Mouse (Mus musculus): Measurements from ENCODE around the gene Elavl2. TPM values are rescaled to one million over a fixed set of nuclear protein-coding genes. Genes with fewer than 3 reads are reported as not detected.

Elavl2 gene
- total and polyA plus RNA-seq, 3 experiments, result 0.16 TPM; not detected in 2

DNA sequence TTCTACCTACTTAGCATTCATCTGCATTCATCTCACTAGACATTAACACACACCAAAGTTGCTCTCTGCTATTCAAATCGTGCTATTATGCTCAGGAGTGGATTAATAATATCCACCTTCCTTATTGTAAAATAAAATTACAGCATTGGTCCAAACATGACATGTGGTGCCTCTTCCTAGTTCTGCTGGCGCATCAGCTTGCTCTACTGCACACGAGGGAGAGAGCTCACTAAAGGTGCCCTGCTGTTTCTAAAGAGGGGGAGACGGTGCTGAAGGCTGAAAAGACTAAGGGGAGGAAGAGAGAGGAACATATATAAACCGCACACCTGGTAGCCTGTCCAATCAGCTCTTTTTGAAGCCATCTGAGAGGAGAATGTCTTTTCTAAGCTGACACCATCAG lies 38.1 kb downstream of the Elavl2 start:
- DNase-seq (ENCODE audit: low spot score) (no peak), ATAC-seq (ENCODE audit: extremely low read depth, insufficient number of reproducible peaks, low FRiP score, poor library complexity, severe bottlenecking) (no peak)
- no peaks in the 10 kb centered on the region for H3K4me1 ChIP-seq (ENCODE audit: insufficient read depth, low read depth, low read length)
- no peak for TF ChIP-seq GATA1 (IDR thresholded peaks at IDR 0.05; ENCODE audit: borderline replicate concordance, low read length)
- no peak for TF ChIP-seq CTCF (IDR thresholded peaks at IDR 0.05; ENCODE audit: low read depth, low read length)
- TF ChIP-seq TAL1 (conservative IDR thresholded peaks at IDR 0.05; ENCODE audit: low read depth, low read length), result no peak
- no peak for TF ChIP-seq GATA2 (IDR thresholded peaks at IDR 0.05; ENCODE audit: borderline replicate concordance, low read depth, low read length)
- TF ChIP-seq POLR2AphosphoS5 (IDR thresholded peaks at IDR 0.05; ENCODE audit: insufficient replicate concordance, low read depth, low read length), result no peak
- no peaks in the 10 kb centered on the region for H3K36me3 ChIP-seq (replicated peaks)
- no peak overlapping the region for H3K4me3 ChIP-seq (ENCODE audit: low read depth, low read length)
- no peaks in the 10 kb centered on the region for H3K27me3 ChIP-seq (ENCODE audit: insufficient read depth, low read length)
- peaks cover 10% of the 10 kb centered on the region for H3K9me3 ChIP-seq (replicated peaks)

DNA sequence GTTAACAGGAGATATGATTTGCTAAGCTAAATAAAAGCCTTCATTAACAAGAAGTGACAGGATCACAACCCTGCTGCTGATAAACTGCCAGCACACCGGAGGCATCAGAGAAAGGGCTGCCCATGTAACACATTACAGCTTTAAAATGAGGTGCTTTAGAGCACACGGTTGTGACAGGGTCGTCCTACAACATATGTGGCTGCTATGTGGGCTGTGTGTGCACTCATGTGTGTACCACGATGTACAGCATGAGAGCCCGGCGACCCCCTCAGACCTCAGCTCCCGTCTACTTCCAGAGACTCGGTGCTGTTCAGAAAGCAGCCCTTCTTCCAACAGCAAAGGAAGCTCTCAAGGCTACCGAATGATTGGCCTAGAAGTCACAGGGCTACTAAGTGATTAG lies 47.4 kb downstream of the Elavl2 start:
- H3K36me3 ChIP-seq (replicated peaks), result no peaks in the 10 kb centered on the region
- no peaks in the 10 kb centered on the region for H3K4me1 ChIP-seq (ENCODE audit: insufficient read depth, low read depth, low read length)
- TF ChIP-seq GATA2 (IDR thresholded peaks at IDR 0.05; ENCODE audit: borderline replicate concordance, low read depth, low read length), result no peak
- TF ChIP-seq CTCF (IDR thresholded peaks at IDR 0.05; ENCODE audit: low read depth, low read length), result no peak
- no peak for TF ChIP-seq POLR2AphosphoS5 (IDR thresholded peaks at IDR 0.05; ENCODE audit: insufficient replicate concordance, low read depth, low read length)
- no peak for TF ChIP-seq GATA1 (IDR thresholded peaks at IDR 0.05; ENCODE audit: borderline replicate concordance, low read length)
- TF ChIP-seq TAL1 (conservative IDR thresholded peaks at IDR 0.05; ENCODE audit: low read depth, low read length), result no peak
- DNase-seq (ENCODE audit: low spot score), result no peak
- peaks cover 9% of the 10 kb centered on the region for H3K9me3 ChIP-seq (replicated peaks)
- no peaks in the 10 kb centered on the region for H3K27me3 ChIP-seq (ENCODE audit: insufficient read depth, low read length)
- no peak for ATAC-seq (ENCODE audit: extremely low read depth, insufficient number of reproducible peaks, low FRiP score, poor library complexity, severe bottlenecking)
- no peak overlapping the region for H3K4me3 ChIP-seq (ENCODE audit: low read depth, low read length)

DNA sequence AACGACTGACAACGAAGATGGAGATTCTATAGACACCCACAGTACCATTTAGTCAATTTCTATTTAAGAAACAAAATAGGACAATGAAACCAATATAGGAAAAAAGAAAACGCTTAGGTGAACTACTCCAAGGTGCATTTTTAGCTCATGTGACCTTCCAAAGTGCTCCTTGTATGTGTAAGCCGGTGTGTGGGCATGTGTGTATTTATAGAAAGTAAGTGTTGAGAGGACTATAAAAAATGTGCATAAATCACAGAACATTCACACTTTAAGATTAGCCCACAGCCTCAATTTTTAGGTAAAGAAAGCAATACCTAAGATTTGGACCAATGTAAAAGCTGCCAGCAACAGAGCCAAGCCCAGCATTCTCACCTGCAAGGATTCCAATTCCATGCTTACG lies 51.0 kb downstream of the Elavl2 start:
- H3K9me3 ChIP-seq (replicated peaks), result peaks cover 9% of the 10 kb centered on the region
- no peaks in the 10 kb centered on the region for H3K4me1 ChIP-seq (ENCODE audit: insufficient read depth, low read depth, low read length)
- no peak for TF ChIP-seq POLR2AphosphoS5 (IDR thresholded peaks at IDR 0.05; ENCODE audit: insufficient replicate concordance, low read depth, low read length)
- TF ChIP-seq TAL1 (conservative IDR thresholded peaks at IDR 0.05; ENCODE audit: low read depth, low read length), result no peak
- TF ChIP-seq GATA2 (IDR thresholded peaks at IDR 0.05; ENCODE audit: borderline replicate concordance, low read depth, low read length), result no peak
- no peak for TF ChIP-seq CTCF (IDR thresholded peaks at IDR 0.05; ENCODE audit: low read depth, low read length)
- no peak for TF ChIP-seq GATA1 (IDR thresholded peaks at IDR 0.05; ENCODE audit: borderline replicate concordance, low read length)
- H3K36me3 ChIP-seq (replicated peaks), result no peaks in the 10 kb centered on the region
- no peak overlapping the region for H3K4me3 ChIP-seq (ENCODE audit: low read depth, low read length)
- ATAC-seq (ENCODE audit: extremely low read depth, insufficient number of reproducible peaks, low FRiP score, poor library complexity, severe bottlenecking) (no peak), DNase-seq (ENCODE audit: low spot score) (no peak)
- no peaks in the 10 kb centered on the region for H3K27me3 ChIP-seq (ENCODE audit: insufficient read depth, low read length)

DNA sequence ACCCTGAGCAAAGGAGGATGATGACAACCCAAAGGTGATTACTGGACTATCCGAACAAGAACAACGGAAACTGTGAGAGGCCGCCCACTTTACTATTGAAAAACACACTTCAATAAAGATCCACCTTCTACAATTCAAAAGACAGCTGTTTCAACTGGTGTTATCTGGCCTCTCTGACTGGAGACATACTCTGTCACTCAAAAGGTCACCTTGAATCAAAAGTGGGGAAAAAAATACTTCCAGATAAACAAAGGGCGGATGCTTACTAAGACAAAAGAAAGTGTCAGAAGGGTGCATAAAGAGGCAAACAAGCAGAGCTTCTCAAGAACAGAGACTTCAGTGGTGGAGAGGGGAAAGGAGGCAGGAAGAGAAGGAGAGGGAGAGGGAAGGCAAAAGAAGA lies 66.4 kb downstream of the Elavl2 start:
- no peak for TF ChIP-seq GATA2 (IDR thresholded peaks at IDR 0.05; ENCODE audit: borderline replicate concordance, low read depth, low read length)
- no peak for TF ChIP-seq TAL1 (conservative IDR thresholded peaks at IDR 0.05; ENCODE audit: low read depth, low read length)
- TF ChIP-seq CTCF (IDR thresholded peaks at IDR 0.05; ENCODE audit: low read depth, low read length), result no peak
- TF ChIP-seq GATA1 (IDR thresholded peaks at IDR 0.05; ENCODE audit: borderline replicate concordance, low read length), result no peak
- no peak for TF ChIP-seq POLR2AphosphoS5 (IDR thresholded peaks at IDR 0.05; ENCODE audit: insufficient replicate concordance, low read depth, low read length)
- Histone ChIP-seq H3K36me3 (replicated peaks) (no peaks in the 10 kb centered on the region), H3K4me1 (ENCODE audit: insufficient read depth, low read depth, low read length) (no peaks in the 10 kb centered on the region), H3K27me3 (ENCODE audit: insufficient read depth, low read length) (no peaks in the 10 kb centered on the region), H3K4me3 (ENCODE audit: low read depth, low read length) (no peak overlapping the region), H3K9me3 (replicated peaks) (peaks cover 7% of the 10 kb centered on the region)
- DNase-seq (ENCODE audit: low spot score), result no peak
- ATAC-seq (ENCODE audit: extremely low read depth, insufficient number of reproducible peaks, low FRiP score, poor library complexity, severe bottlenecking), result no peak

DNA sequence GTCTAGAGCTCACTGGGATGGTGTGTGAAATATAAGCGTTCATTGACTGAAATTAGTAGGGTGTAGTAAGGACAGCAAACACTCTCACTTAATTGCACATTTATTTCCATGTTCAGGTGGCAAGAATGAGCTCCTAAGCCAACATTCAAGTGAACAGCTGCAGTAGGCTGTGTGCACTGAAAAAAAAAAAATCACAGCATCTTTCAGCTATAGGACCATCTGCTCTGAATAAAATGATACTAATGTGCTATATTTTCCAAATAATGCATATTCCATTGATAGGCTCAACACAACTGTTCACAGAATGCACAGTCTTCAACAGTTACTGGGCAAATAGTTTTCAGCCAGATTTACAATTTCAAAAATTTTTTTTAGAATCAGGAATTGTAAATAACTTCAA lies 89.8 kb downstream of the Elavl2 start:
- no peak for ATAC-seq (ENCODE audit: extremely low read depth, insufficient number of reproducible peaks, low FRiP score, poor library complexity, severe bottlenecking)
- Histone ChIP-seq H3K27me3 (ENCODE audit: insufficient read depth, low read length) (no peaks in the 10 kb centered on the region), H3K36me3 (replicated peaks) (no peaks in the 10 kb centered on the region), H3K4me3 (ENCODE audit: low read depth, low read length) (no peak overlapping the region), H3K4me1 (ENCODE audit: insufficient read depth, low read depth, low read length) (no peaks in the 10 kb centered on the region), H3K9me3 (replicated peaks) (no peaks in the 10 kb centered on the region; the same call in 1 of the 2 replicates)
- DNase-seq (ENCODE audit: low spot score), result no peak
- no peak for TF ChIP-seq POLR2AphosphoS5 (IDR thresholded peaks at IDR 0.05; ENCODE audit: insufficient replicate concordance, low read depth, low read length)
- TF ChIP-seq GATA1 (IDR thresholded peaks at IDR 0.05; ENCODE audit: borderline replicate concordance, low read length), result no peak
- no peak for TF ChIP-seq TAL1 (conservative IDR thresholded peaks at IDR 0.05; ENCODE audit: low read depth, low read length)
- no peak for TF ChIP-seq CTCF (IDR thresholded peaks at IDR 0.05; ENCODE audit: low read depth, low read length)
- TF ChIP-seq GATA2 (IDR thresholded peaks at IDR 0.05; ENCODE audit: borderline replicate concordance, low read depth, low read length), result no peak

DNA sequence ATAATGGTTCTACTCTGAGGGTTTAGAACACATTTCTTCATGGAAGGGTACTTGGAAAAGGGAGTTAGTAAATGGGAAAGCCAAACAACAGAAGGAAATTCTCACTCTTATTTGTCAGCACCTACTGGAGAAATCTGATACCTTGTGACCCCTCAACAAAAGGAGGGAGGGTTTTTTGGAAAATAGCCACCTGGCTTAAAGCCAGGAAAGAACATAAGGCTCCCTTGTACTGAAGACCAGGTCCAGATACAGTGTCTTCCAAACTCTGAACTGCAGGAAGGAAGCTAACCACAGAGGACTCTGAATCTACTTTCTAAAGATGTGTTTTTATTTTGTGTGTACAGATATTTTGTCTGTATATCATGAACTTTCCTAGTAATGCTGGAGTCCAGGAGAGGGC lies 102.9 kb downstream of the Elavl2 start:
- TF ChIP-seq CTCF (IDR thresholded peaks at IDR 0.05; ENCODE audit: low read depth, low read length) (no peak), GATA1 (IDR thresholded peaks at IDR 0.05; ENCODE audit: borderline replicate concordance, low read length) (no peak), POLR2AphosphoS5 (IDR thresholded peaks at IDR 0.05; ENCODE audit: insufficient replicate concordance, low read depth, low read length) (no peak), GATA2 (IDR thresholded peaks at IDR 0.05; ENCODE audit: borderline replicate concordance, low read depth, low read length) (no peak), TAL1 (conservative IDR thresholded peaks at IDR 0.05; ENCODE audit: low read depth, low read length) (no peak)
- DNase-seq (ENCODE audit: low spot score), result no peak
- Histone ChIP-seq H3K9me3 (replicated peaks) (peaks cover 5% of the 10 kb centered on the region; the same call in 1 of the 2 replicates), H3K4me1 (ENCODE audit: insufficient read depth, low read depth, low read length) (no peaks in the 10 kb centered on the region), H3K4me3 (ENCODE audit: low read depth, low read length) (no peak overlapping the region), H3K36me3 (replicated peaks) (no peaks in the 10 kb centered on the region), H3K27me3 (ENCODE audit: insufficient read depth, low read length) (no peaks in the 10 kb centered on the region)
- no peak for ATAC-seq (ENCODE audit: extremely low read depth, insufficient number of reproducible peaks, low FRiP score, poor library complexity, severe bottlenecking)
